Mouse (Mus musculus) limb, embryonic 12.5 days (tissue): ENCODE measurements around the gene Rpl36al. TPM values are rescaled to one million over a fixed set of nuclear protein-coding genes. Genes with fewer than 3 reads are reported as not detected.

Source experiments
- ATAC-seq: fragments of 200-750 bp; cut with Nextera tagmentation; 2 replicates; pipeline ENCODE4 v1.8.0; 2017; ENCODE audit warnings: low read depth, moderate TSS enrichment; ENCODE audit not compliant: insufficient number of reproducible peaks, insufficient read depth, low FRiP score, low TSS enrichment
- H3K27ac ChIP-seq: fragments of 300-500 bp; sonication (generic); 2 replicates; pipeline ENCODE4 v1.5.1; 2016; ENCODE audit warnings: mild to moderate bottlenecking, moderate library complexity
- H3K27me3 ChIP-seq: fragments of 300-500 bp; sonication (generic); 2 replicates; pipeline ENCODE4 v1.6.1; 2016; ENCODE audit warnings: mild to moderate bottlenecking, moderate library complexity
- H3K36me3 ChIP-seq: fragments of 300-500 bp; sonication (generic); 2 replicates; pipeline ENCODE4 v1.6.1; 2016; ENCODE audit warnings: mild to moderate bottlenecking, moderate library complexity
- H3K4me1 ChIP-seq: fragments of 300-500 bp; sonication (generic); replicated peaks from 2 replicates; pipeline ENCODE4 v1.6.1; 2016
- H3K4me2 ChIP-seq: fragments of 300-500 bp; sonication (generic); 2 replicates; pipeline ENCODE4 v1.6.1; 2016; ENCODE audit warnings: mild to moderate bottlenecking, moderate library complexity
- H3K4me3 ChIP-seq: fragments of 300-500 bp; sonication (generic); replicated peaks from 2 replicates; pipeline ENCODE4 v1.5.1; 2016; ENCODE audit warnings: mild to moderate bottlenecking
- H3K9ac ChIP-seq: fragments of 300-500 bp; sonication (generic); replicated peaks from 2 replicates; pipeline ENCODE4 v1.6.1; 2016; ENCODE audit warnings: mild to moderate bottlenecking, moderate library complexity
- H3K9me3 ChIP-seq: fragments of 300-500 bp; sonication (generic); 2 replicates; pipeline ENCODE4 v1.6.1; 2016; ENCODE audit warnings: mild to moderate bottlenecking, moderate library complexity
- WGBS: fragments of 180-500 bp; shearing (Covaris S2); methylation state at CpG from one replicate; pipeline ENCODE4 v1.1.7; 2016; 5-methylcytosine and 5-hydroxymethylcytosine counted together
- polyA plus RNA-seq: library from polyadenylated mRNA; unstranded; fragments of >200 nt; fragmentation: Nextera tagmentation; extraction: Ambion mirVana; gene quantifications from 2 replicates; pipeline ENCODE4 v1.2.1, GENCODE M21; 2016

Gene Rpl36al
- polyA plus RNA-seq, 1 experiment from 2014 or later = 558 TPM

DNA sequence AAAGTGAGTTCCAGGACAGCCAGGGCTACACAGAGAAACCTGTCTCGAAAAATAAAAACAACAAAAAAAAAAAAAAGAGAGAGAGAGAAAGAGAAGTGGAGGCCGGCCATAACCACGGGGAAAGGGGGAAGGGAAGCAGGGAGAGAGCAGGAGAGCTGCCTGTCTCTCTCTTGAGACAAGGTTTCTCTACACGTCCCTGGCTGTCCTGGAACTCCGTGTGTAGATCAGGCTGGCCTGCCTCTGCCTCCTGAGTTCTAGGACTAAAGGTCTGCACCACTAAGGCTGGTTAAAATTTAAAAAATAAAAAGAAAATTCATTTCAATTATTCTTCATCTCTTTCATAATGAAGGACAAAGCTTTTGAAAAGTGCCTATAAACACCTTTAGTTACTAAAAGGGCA lies 7.5 kb upstream of the Rpl36al start:
- H3K36me3 ChIP-seq = peaks cover 44% of the 10 kb centered on the region
- peaks cover 7% of the 10 kb centered on the region; the same call in 1 of the 2 replicates for H3K4me1 ChIP-seq
- H3K9ac ChIP-seq = no peak overlapping the region
- H3K4me2 ChIP-seq = no peak overlapping the region
- no peak overlapping the region for H3K27ac ChIP-seq
- H3K9me3 ChIP-seq = no peaks in the 10 kb centered on the region
- H3K4me3 ChIP-seq = no peak overlapping the region
- H3K27me3 ChIP-seq = no peaks in the 10 kb centered on the region
- ATAC-seq = no peak
- 90% methylated on average over 5 of the region's 5 CpGs for WGBS

DNA sequence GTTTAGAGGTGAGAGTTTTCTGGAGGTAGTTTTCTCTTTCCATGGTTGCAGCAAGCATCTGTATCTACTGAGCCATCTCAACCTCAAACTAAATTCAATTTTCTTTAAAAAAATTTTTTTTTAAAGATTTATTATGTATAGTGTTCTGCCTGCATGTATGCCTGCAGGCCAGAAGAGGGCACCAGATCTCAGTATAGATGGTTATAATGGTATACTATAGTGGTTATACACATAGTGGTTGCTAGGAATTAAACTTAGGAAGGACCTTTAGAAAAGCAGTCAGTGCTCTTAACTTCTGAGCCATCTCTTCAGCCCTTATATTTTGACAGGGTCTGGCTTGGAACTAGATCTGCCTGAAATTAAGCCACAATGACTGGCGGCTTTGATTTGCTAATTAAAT lies 6.6 kb upstream of the Rpl36al start:
- 97% methylated on average over 1 of the region's 1 CpGs for WGBS
- H3K9ac ChIP-seq = no peak overlapping the region
- no peaks in the 10 kb centered on the region for H3K27me3 ChIP-seq
- H3K4me3 ChIP-seq = no peak overlapping the region
- ATAC-seq = no peak
- peaks cover 44% of the 10 kb centered on the region for H3K36me3 ChIP-seq
- no peaks in the 10 kb centered on the region for H3K9me3 ChIP-seq
- H3K27ac ChIP-seq = no peak overlapping the region
- H3K4me1 ChIP-seq = peaks cover 3% of the 10 kb centered on the region
- no peak overlapping the region for H3K4me2 ChIP-seq

GRCm38 (mm10) chr12:69190074-69190473 lies 6.2 kb upstream of the Rpl36al start:
- no peaks in the 10 kb centered on the region for H3K27me3 ChIP-seq
- H3K4me1 ChIP-seq = peaks cover 7% of the 10 kb centered on the region
- H3K36me3 ChIP-seq = peaks cover 44% of the 10 kb centered on the region
- H3K27ac ChIP-seq = no peak overlapping the region
- no peak overlapping the region for H3K4me2 ChIP-seq
- no peak overlapping the region for H3K9ac ChIP-seq
- 91% methylated on average over 9 of the region's 9 CpGs for WGBS
- H3K4me3 ChIP-seq = no peak overlapping the region
- H3K9me3 ChIP-seq = no peaks in the 10 kb centered on the region
- ATAC-seq = no peak

DNA sequence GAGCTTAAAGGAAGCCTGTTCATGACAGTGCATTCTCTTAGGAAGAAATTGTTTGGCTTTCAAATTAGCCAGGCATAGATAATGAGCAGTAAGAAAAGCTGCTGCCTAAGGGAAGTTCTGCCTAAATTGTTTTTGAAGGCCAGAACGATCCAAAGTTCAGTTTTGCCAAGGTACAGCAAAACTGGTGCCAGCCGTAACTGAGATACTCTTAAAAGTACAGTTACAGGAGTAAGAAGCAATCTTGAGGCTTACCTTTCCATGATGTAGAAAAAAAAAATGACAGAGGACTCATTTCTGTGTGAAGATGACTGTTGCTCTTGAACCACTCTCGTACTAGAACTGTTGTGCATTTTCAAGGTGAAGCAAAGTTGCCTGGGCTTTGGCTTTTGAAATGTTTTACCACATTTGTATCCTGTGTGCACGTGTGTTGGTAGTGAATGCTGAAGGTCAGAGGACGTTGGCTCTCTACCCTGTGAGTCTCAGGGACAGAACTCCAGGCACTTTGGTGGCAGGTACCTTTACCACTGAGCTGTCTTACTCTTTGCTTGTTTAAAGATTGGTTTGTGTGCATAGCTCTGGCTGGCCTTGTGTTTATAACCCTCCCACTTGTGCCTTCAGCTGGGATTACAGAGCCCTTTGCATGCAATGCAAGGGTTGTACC lies 3.1 kb upstream of the Rpl36al start:
- Histone ChIP-seq H3K4me2 (no peak overlapping the region), H3K36me3 (peaks cover 46% of the 10 kb centered on the region), H3K4me1 (peaks cover 12% of the 10 kb centered on the region), H3K4me3 (no peak overlapping the region), H3K27ac (no peak overlapping the region), H3K27me3 (no peaks in the 10 kb centered on the region), H3K9ac (no peak overlapping the region), H3K9me3 (no peaks in the 10 kb centered on the region)
- no peak for ATAC-seq
- 73% methylated on average over 5 of the region's 5 CpGs for WGBS

DNA sequence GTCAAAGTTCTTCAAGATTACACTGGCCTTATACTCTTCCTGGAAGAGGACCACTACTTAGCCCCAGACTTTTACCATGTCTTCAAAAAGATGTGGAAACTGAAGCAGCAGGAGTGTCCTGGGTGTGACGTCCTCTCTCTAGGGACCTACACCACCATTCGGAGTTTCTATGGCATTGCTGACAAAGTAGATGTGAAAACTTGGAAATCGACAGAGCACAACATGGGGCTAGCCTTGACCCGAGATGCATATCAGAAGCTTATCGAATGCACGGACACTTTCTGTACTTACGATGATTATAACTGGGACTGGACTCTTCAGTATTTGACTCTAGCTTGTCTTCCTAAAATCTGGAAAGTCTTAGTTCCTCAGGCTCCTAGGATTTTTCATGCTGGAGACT lies 1.5 kb upstream of the Rpl36al start:
- peaks cover 12% of the 10 kb centered on the region for H3K4me1 ChIP-seq

GRCm38 (mm10) chr12:69184342-69185295 lies 736 bp upstream of the Rpl36al start:
- peak overlapping the region; percentile 92 for H3K27ac ChIP-seq
- ATAC-seq = peak; percentile 58

More for the DNA sequence above, 1.5 kb upstream of the Rpl36al start:
- H3K9me3 ChIP-seq = no peaks in the 10 kb centered on the region
- peak overlapping the region; percentile 94; the same call in 1 of the 2 replicates for H3K9ac ChIP-seq
- 80% methylated on average over 7 of the region's 7 CpGs for WGBS
- H3K27me3 ChIP-seq = no peaks in the 10 kb centered on the region
- H3K27ac ChIP-seq = no peak overlapping the region
- peak overlapping the region; percentile 94 for H3K4me2 ChIP-seq
- peak overlapping the region; percentile 91 for H3K4me3 ChIP-seq
- ATAC-seq = no peak
- peaks cover 45% of the 10 kb centered on the region for H3K36me3 ChIP-seq

DNA sequence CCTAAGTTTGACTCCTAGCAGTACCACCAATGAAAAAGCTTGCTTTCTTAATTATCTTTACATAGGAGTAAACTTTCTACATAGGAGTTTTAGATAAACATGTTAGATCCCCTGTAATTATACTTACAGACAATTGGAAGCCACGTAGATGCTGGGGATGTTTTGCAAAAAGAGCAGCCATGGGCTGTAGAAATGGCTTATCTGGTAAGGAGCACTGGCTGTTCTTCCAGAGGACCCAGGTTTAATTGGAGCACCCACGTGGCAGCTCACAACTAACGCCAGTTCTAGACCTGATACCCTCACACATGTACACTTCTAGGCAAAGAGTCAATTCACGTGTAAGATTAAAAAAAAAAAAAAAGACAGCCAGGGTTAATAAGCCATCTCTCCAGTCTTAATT lies 2.1 kb downstream of the Rpl36al start:
- ATAC-seq = no peak
- 89% methylated on average over 4 of the region's 4 CpGs for WGBS
- H3K36me3 ChIP-seq = peaks cover 28% of the 10 kb centered on the region
- peaks cover 12% of the 10 kb centered on the region for H3K4me1 ChIP-seq
- H3K9me3 ChIP-seq = no peaks in the 10 kb centered on the region
- no peak overlapping the region for H3K9ac ChIP-seq
- H3K4me3 ChIP-seq = no peak overlapping the region
- H3K4me2 ChIP-seq = no peak overlapping the region
- no peaks in the 10 kb centered on the region for H3K27me3 ChIP-seq
- H3K27ac ChIP-seq = no peak overlapping the region

More at GRCm38 (mm10) chr12:69184342-69185295, 736 bp upstream of the Rpl36al start:
- Histone ChIP-seq H3K4me2 (peak overlapping the region; percentile 94), H3K9me3 (no peaks in the 10 kb centered on the region), H3K27me3 (no peaks in the 10 kb centered on the region), H3K9ac (peak overlapping the region; percentile 94), H3K4me1 (peaks cover 12% of the 10 kb centered on the region), H3K36me3 (peaks cover 38% of the 10 kb centered on the region), H3K4me3 (peak overlapping the region; percentile 91)
- WGBS = 3% methylated on average over 85 of the region's 86 CpGs

DNA sequence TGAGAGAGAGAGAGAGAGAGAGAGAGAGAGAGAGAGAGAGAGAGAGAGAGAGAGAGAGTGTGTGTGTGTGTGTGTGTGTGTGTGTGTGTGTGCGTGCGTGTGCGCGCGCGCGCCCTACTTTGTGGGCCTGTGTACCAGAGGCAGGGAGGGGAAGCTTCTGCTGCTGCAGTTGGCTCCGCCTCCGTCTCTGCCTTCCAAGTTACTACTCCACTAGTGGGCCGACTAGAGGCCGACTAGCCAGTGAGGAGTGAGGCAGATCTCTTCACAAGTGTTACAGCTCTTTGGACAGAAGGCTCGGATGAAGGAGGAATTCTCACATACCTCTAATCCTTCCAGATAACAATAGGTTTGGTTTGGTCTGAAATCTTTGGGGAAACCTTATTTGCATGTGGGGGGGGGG lies 4.5 kb downstream of the Rpl36al start:
- Histone ChIP-seq H3K4me3 (no peak overlapping the region), H3K4me1 (0 out of 2 replicates have a peak, but pooled peaks cover 3% of the 10 kb centered on the region), H3K36me3 (peaks cover 51% of the 10 kb centered on the region), H3K4me2 (no peak overlapping the region), H3K27me3 (no peaks in the 10 kb centered on the region), H3K9ac (no peak overlapping the region), H3K9me3 (no peaks in the 10 kb centered on the region), H3K27ac (no peak overlapping the region)
- no peak for ATAC-seq
- WGBS = 74% methylated on average over 12 of the region's 12 CpGs

DNA sequence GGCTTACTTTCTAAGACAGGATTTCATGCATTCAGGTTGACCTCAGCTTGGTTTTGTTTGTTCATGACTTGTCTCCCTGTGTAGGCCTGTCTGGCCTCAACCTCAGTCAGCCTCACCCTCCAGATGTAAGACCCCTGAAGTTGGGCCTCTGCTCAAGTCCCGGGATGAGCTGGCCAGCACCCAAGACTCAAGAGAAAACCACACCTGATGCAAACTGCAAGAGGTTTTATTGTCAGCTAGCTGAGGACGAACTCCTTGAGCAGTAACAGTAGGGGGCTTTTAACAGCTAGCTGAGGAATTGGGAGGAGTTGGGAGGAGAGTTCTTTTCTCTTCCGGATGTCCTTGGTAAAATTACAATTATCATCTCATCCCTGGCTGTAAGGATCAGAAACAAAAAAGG lies 6.4 kb downstream of the Rpl36al start:
- no peak for ATAC-seq
- Histone ChIP-seq H3K9me3 (no peaks in the 10 kb centered on the region), H3K9ac (no peak overlapping the region), H3K27me3 (no peaks in the 10 kb centered on the region), H3K27ac (no peak overlapping the region), H3K4me2 (no peak overlapping the region), H3K36me3 (peaks cover 68% of the 10 kb centered on the region), H3K4me1 (no peaks in the 10 kb centered on the region), H3K4me3 (no peak overlapping the region)
- 79% methylated on average over 3 of the region's 3 CpGs for WGBS

GRCm38 (mm10) chr12:69175975-69176374 lies 7.9 kb downstream of the Rpl36al start:
- Histone ChIP-seq H3K4me2 (no peak overlapping the region), H3K36me3 (peaks cover 59% of the 10 kb centered on the region), H3K27ac (no peak overlapping the region)

GRCm38 (mm10) chr12:69171307-69171706 lies 12.6 kb downstream of the Rpl36al start:
- Histone ChIP-seq H3K4me3 (no peak overlapping the region), H3K27ac (no peak overlapping the region), H3K9ac (no peak overlapping the region), H3K4me1 (peaks cover 9% of the 10 kb centered on the region), H3K27me3 (no peaks in the 10 kb centered on the region), H3K9me3 (no peaks in the 10 kb centered on the region), H3K36me3 (peaks cover 42% of the 10 kb centered on the region), H3K4me2 (no peak overlapping the region)
- no peak for ATAC-seq
- WGBS = 92% methylated on average over 2 of the region's 2 CpGs

More at GRCm38 (mm10) chr12:69175975-69176374, 7.9 kb downstream of the Rpl36al start:
- H3K4me1 ChIP-seq = no peaks in the 10 kb centered on the region
- WGBS = 95% methylated on average over 3 of the region's 3 CpGs
- ATAC-seq = no peak
- H3K9ac ChIP-seq = no peak overlapping the region
- H3K27me3 ChIP-seq = no peaks in the 10 kb centered on the region
- no peak overlapping the region for H3K4me3 ChIP-seq
- H3K9me3 ChIP-seq = no peaks in the 10 kb centered on the region
